Mouse (Mus musculus) megakaryocyte, adult 5-6 weeks (primary cell): ENCODE data around the gene Shpk. TPM values are rescaled to one million over a fixed set of nuclear protein-coding genes. Genes with fewer than 3 reads are reported as not detected.

ENCODE experiments used
- ATAC-seq: 2 replicates; pipeline ENCODE4 v1.8.0; 2016; ENCODE audit warnings: mild to moderate bottlenecking, inconsistent platforms; ENCODE audit not compliant: poor library complexity, severe bottlenecking
- total RNA-seq, 2 experiments: library from RNA; stranded (forward) in 1 of 2; stranded (reverse) in 1 of 2; fragments of 153-499, 151-499 nt in 1 of 2; fragments of 221-1000, 200-1000 nt in 1 of 2; gene quantifications; 2 replicates each; pipeline versions ENCODE4 v1.2.3 to v1.2.4; 2015 to 2017

Shpk gene
- total RNA-seq, 2 experiments from 2014 or later = 1.1 to 1.6 TPM

DNA sequence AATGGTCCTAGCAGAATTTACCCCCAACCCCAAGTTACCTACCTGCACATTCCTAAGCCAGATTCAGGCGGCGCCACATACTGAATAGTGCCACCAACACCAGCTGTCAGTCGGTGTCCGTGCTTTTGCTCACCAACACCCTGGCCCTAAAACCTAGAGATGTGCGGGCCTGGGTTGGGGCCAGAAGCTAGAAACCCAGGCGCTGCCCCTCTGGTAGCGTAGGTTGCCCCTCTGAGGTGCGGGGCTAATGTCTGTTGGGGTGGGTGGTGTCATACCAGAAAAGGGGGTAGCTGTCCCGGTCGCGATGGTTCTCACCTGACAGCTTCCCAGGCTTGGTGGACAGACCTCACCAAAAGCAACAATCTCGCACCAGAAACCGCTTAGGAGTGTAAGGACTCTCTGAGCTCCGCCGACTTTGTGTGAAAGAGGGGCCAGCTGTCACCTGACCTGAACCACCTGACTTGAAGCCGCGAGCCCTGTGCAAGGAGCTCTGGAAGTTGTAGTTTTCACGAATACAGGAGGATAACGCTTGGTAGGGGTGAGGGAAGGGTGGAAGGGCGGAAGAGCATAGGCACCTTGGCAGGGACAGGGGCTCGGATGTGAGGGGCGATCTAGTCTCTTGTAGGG lies 544 bp upstream of the Shpk start, which contains the start of gene Ctns:
Ctns (minus strand) TSS at position 440 of the 627 bp plus-strand sequence.
- peak; percentile 88 for ATAC-seq

- ATAC-seq = 0 out of 2 replicates have a peak, but pooled peaks have one; percentile 13
Measured at GRCm38 (mm10) chr11:73199879-73200278, 619 bp downstream of the Shpk start.

DNA sequence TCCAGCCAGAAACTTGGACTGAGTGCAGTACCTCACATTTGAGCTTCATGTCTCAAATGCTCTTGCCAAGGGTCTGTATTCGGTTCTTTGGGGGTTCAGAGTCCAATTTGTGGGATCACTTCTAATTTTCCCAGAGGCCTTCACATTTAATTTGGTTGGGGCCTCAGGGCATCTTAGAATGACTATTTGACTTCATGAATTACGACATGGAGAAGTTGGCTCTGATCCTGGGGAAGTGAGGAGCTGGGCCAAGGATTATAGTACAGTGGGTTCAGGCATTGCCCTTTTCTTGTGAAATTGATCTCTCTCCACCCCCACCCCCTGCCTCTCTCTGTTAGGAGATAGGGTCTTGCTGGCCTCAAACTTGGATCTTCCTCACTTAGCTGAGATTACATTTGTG lies 1.8 kb downstream of the Shpk start:
- no peak for ATAC-seq

DNA sequence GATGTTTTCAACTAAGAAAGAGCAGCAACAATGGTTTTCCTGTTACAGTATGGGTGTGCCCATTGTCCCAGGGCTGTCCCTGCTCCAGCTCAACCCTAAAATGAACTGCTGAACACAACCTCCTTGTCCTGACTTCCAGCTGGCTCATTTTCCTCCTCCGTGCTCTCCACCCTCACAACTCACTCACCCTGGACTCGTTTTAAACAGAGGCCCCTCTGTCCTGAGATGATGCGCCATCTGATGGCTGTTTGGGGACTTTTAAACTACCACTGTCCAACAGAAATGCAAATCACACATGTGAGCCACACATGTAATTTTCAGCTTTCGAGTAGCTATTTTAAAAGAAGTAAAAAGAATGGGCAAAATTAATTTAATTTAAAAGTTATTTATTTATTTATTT lies 2.3 kb downstream of the Shpk start:
- no peak for ATAC-seq

- ATAC-seq = no peak
Measured at GRCm38 (mm10) chr11:73203895-73204294, 4.6 kb downstream of the Shpk start.

DNA sequence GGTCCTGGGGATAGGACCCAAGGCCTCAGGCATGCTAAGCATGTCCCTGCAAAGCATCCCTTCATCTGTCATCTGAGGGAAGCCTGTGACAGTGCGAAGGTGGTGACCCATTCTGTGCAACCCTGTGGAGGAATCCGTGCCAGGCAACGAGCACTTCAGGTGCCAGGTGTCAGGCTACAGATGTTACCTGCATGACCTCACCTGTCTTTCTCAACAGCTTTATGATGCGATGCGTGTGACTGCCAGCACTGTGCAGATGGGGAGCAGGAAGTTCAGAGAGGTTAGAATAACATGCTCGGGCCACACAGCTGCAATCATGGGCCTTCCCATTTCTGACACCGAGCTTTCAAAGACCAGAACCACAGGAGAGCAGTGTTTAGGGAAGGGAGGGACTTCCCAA lies 5.9 kb downstream of the Shpk start:
- ATAC-seq = no peak

- peak; percentile 57; the same call in 1 of the 2 replicates for ATAC-seq
Measured at GRCm38 (mm10) chr11:73207621-73208020, 8.4 kb downstream of the Shpk start.

DNA sequence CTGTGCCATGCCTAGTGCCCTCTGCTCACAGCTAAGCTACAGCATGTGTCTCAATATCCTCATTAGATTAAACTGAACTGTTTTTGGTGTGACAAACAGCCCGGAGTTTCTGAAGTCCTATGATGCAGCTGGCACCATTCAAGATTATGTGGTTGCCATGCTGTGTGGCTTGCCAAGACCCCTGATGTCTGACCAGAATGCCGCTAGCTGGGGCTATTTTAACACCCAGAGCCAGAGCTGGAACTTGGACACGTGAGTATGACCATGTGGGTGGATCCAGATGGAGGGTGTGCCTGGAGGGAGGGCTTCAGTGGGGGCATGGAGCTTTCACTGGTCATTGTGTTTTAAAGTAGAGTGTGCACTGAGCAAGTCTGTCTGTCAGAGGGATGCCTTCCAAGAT lies 14.7 kb downstream of the Shpk start:
- no peak for ATAC-seq

GRCm38 (mm10) chr11:73219671-73220070 lies 20.4 kb downstream of the Shpk start:
- no peak for ATAC-seq

DNA sequence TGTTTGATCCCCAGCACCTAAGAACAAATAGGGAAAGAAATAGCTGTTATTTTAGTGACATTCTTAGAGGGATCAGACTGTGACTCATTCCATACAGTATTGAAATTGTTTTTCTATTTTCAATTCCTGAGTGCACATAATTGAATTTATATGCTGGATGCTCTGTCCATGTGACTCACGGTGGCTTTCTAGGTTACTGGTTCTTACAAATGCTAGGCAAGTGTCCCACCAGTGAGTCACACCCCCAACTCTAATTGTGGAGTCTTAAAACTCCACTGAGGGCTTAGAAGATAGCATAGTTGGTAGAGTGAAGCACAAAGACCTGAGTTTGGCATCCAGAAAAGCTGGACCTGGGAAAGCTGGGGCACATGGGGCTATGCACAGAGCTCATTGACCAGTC lies 21.4 kb downstream of the Shpk start:
- no peak for ATAC-seq

DNA sequence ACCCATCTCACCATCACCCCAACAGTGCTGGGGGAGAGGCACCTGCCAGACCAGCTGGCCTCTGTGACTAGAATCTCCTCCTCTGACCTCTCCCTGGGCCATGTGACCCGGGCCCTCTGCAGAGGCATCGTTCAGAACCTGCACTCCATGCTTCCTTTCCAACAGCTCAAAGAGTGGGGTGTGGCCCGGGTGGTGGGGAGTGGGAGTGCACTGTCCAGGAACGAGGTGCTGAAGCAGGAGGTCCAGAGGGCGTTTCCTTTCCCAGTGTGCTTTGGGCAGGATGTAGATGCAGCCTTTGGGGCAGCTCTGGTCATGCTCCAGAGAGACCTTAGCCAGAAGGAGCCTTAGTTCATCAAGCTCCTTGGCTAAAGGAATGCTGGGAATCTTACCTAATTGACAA lies 23.6 kb downstream of the Shpk start:
- ATAC-seq = no peak

DNA sequence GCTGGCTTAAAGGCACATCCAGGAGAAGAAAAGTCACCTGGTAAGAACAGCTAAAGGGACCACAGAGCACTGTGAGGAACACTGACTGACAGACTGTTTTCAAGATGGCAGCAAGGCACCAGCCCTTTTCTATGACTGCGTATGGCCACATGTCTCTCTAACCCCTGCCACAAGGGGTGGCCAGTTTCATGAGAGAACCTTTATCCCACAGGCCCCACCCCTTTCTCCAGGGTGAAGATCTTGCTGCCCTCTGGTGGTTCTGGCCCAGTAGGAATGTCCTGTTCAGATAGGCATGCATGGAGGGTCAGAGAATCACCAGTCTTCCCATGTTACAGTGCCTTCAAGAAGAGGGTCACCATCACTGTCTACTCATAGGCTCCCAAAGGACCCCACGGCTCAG lies 24.7 kb downstream of the Shpk start:
- ATAC-seq = peak; percentile 59

GRCm38 (mm10) chr11:73225856-73226255 lies 26.6 kb downstream of the Shpk start:
- no peak for ATAC-seq

DNA sequence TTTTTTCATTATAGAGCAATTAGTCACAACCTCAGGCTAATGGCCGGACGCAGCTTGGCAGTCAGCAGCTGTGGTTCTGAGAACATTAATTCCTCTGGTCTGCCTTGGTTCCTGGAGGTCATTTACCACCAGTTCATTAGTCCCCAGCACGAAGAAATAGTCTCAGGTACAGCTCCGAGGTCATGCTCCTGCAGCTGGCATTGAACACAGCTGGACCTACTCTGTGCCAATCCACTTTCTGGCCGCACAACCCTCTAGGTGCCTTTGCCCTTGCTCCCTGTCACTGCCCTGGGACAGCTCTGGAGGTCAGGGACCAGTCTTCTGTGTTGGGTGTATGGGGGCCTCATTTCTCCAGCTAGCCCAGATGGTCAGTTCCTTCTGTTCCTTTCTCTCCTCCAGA lies 29.6 kb downstream of the Shpk start:
- ATAC-seq = no peak

DNA sequence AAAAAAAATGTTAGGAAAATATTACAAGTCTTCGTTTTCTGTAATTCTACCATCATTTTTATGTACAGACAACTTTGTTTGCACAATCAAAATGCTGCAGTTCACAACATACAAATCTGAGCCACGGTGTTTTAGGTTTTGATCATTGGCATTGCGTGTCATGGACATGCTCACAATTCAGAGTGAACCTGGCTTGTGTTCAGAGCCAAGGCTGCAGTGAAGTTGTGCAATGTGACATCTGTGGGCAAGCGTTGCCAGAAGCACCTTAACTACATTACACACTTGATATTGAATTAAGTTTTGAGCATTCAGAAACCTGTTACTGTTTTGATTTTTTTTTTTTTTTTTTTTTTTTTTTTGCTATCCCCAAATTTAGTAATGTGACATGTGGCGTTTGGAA lies 30.8 kb downstream of the Shpk start:
- no peak for ATAC-seq

DNA sequence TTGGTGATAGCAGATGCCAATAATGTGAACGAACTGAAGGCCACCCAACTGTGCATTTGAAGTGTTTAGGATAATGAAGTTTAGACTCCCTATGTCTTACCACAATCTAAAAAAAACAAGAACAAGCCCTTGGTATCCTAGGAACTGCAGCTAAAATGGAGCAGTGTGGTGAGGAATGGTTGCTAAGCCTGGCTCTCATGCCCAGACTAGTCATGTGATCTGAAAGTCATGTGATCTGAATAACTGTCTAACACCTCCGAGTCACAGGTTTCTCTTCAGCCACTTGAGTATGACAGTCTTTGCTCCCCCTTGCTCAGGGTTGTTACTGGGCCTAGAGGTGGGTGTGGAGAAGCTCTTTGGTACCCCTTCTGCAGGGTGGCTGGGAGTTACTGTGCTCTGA lies 33.3 kb downstream of the Shpk start:
- ATAC-seq = no peak

DNA sequence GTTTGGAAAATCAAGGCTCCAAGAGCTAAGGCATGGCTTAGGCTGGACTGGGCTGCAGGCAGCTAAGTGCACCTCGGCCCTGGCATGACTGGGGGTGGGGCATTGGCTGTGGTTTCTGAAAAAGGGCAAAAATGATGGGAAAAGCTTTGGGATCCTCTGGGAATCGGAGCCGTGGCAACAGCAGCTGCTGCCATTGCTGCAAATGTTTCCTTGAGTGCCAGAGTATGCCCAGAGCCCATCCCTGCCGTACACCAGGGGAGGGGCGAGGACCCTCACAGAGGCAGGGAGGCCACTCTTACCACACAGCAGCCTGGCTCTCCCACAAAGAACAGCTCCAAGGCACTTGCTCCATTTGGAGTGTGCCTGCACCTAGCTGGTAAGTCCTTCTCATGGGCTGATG lies 34.7 kb downstream of the Shpk start, which contains the start of gene Trpv1:
Trpv1 (plus strand) TSS at position 301 of the 400 bp plus-strand sequence.
- ATAC-seq = no peak

- no peak for ATAC-seq
Measured at GRCm38 (mm10) chr11:73235990-73236701, 36.9 kb downstream of the Shpk start.

- ATAC-seq = no peak
Measured at GRCm38 (mm10) chr11:73236731-73237130, 37.5 kb downstream of the Shpk start.

- ATAC-seq = no peak
Measured at GRCm38 (mm10) chr11:73242199-73242598, 42.9 kb downstream of the Shpk start.

- ATAC-seq = no peak
Measured at GRCm38 (mm10) chr11:73242777-73243176, 43.5 kb downstream of the Shpk start.

DNA sequence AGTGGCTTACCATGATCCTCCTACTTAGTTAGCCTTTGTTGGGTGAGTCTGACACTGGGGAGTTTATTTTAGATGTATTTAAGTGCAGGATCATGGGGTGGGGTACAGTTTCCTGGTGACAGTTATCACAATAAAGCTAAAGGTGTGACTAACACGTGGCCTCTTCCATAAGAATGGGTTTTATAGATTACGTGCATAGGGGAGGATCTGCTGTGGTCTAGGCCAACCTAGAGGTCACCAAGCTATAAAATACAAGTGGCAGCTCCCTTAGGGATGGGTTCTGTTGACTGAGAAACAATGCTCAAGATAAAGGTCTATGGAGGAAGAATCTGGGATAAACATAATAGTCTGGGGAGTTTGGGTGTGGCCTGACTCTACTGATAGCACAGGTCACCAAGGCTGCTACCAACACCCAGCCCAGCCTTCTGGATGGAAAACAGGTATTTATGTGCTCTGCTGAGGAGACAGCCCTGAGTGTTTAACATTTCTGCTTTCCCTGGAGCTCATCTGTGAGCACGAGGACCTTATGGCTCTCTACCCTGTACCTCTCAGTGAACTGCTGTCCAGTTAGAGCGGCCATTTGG lies 58.2 kb downstream of the Shpk start:
- ATAC-seq = no peak
